Mouse (Mus musculus) MEL (cell line): ENCODE measurements around the gene Nckap5l.

ENCODE experiments used
- CHD1 ChIP-seq: IDR thresholded peaks from 2 replicates; pipeline ENCODE4 v1.6.1; 2012; ENCODE audit warnings: low read depth, mild to moderate bottlenecking, inconsistent platforms, low read length, improper control_type of control experiment
- CTCF ChIP-seq, 3 experiments: IDR thresholded peaks in 2 of 3; conservative IDR thresholded peaks in 1 of 3; 2 replicates each; pipeline ENCODE4 v1.5.1; 2011 to 2012; ENCODE audit warnings: low read length in 3 of 3, low read depth in 2 of 3, mild to moderate bottlenecking in 2 of 3, improper control_type of control experiment in 1 of 3, inconsistent platforms in 1 of 3, mixed read lengths in 1 of 3, moderate library complexity in 1 of 3; ENCODE audit not compliant: control insufficient read depth in 1 of 3, insufficient read depth in 1 of 3, poor library complexity in 1 of 3, severe bottlenecking in 1 of 3
- ELF1 ChIP-seq: IDR thresholded peaks from 2 replicates; pipeline ENCODE4 v1.6.1; 2014; ENCODE audit warnings: low read depth, mild to moderate bottlenecking, inconsistent platforms, low read length, improper control_type of control experiment, moderate library complexity
- EP300 ChIP-seq, 2 experiments: IDR thresholded peaks; 2 replicates each; pipeline ENCODE4 v1.6.1; 2011; ENCODE audit warnings: improper control_type of control experiment in 2 of 2, low read length in 2 of 2, low read depth in 1 of 2, mild to moderate bottlenecking in 1 of 2
- GATA1 ChIP-seq: IDR thresholded peaks from 2 replicates; pipeline ENCODE4 v1.6.1; 2011; ENCODE audit warnings: low read depth, low read length, improper control_type of control experiment
- JUND ChIP-seq: IDR thresholded peaks from 2 replicates; pipeline ENCODE4 v1.6.1; 2011; ENCODE audit warnings: low read depth, mild to moderate bottlenecking, improper control_type of control experiment, low read length
- MAFK ChIP-seq: IDR thresholded peaks from 2 replicates; pipeline ENCODE4 v1.6.1; 2011; ENCODE audit warnings: low read depth, mild to moderate bottlenecking, low read length, improper control_type of control experiment, borderline replicate concordance
- MAX ChIP-seq: IDR thresholded peaks from 2 replicates; pipeline ENCODE4 v1.6.1; 2011; ENCODE audit warnings: low read length, improper control_type of control experiment
- POLR2A ChIP-seq, 2 experiments: IDR thresholded peaks; 2 replicates each; pipeline ENCODE4 v1.6.1; 2011 to 2012; ENCODE audit warnings: low read length in 2 of 2, mild to moderate bottlenecking in 2 of 2, control low read depth in 1 of 2, improper control_type of control experiment in 1 of 2, low read depth in 1 of 2, moderate library complexity in 1 of 2; ENCODE audit not compliant: control insufficient read depth in 1 of 2, insufficient read depth in 1 of 2, poor library complexity in 1 of 2
- POLR2AphosphoS2 ChIP-seq: IDR thresholded peaks from 2 replicates; pipeline ENCODE4 v1.6.1; 2011; ENCODE audit warnings: low read length, improper control_type of control experiment
- RCOR1 ChIP-seq: IDR thresholded peaks from 2 replicates; pipeline ENCODE4 v1.6.1; 2012; ENCODE audit warnings: low read depth, mild to moderate bottlenecking, inconsistent platforms, low read length, improper control_type of control experiment
- TAL1 ChIP-seq: IDR thresholded peaks from 2 replicates; pipeline ENCODE4 v1.6.1; 2012; ENCODE audit warnings: mild to moderate bottlenecking, inconsistent platforms, low read length, moderate library complexity, mixed read lengths
- ZC3H11A ChIP-seq: IDR thresholded peaks from 2 replicates; pipeline ENCODE4 v1.6.1; 2012; ENCODE audit warnings: low read depth, mild to moderate bottlenecking, inconsistent platforms, low read length, improper control_type of control experiment
- ZKSCAN1 ChIP-seq: IDR thresholded peaks from 2 replicates; pipeline ENCODE4 v1.6.1; 2012; ENCODE audit warnings: low read depth, mild to moderate bottlenecking, inconsistent platforms, low read length, improper control_type of control experiment, moderate library complexity

- TF ChIP-seq MAFK (no peak), GATA1 (no peak), MAX (no peak), POLR2AphosphoS2 (no peak), TAL1 (no peak), CTCF (IDR thresholded peaks at IDR 0.05 in 2 of 3, conservative IDR thresholded peaks at IDR 0.05 in 1 of 3; ENCODE audit: control insufficient read depth in 1 of 3, insufficient read depth in 1 of 3, low read depth in 2 of 3, low read length in 3 of 3, poor library complexity in 1 of 3, severe bottlenecking in 1 of 3) (peak in 1 of 3 experiments; percentile 17; a peak in 1 of 6 replicates), CHD1 (no peak), ZKSCAN1 (no peak), POLR2A (IDR thresholded peaks at IDR 0.05; ENCODE audit: control insufficient read depth in 1 of 2, insufficient read depth in 1 of 2, low read depth in 1 of 2, low read length in 2 of 2, poor library complexity in 1 of 2) (no peak), EP300 (IDR thresholded peaks at IDR 0.05; ENCODE audit: low read depth in 1 of 2, low read length in 2 of 2) (no peak), RCOR1 (no peak), ZC3H11A (no peak), ELF1 (no peak), JUND (no peak)
Observed at GRCm38 (mm10) chr15:99403159-99403889, 54.2 kb downstream of the Nckap5l start.
